Mouse (Mus musculus): ENCODE results near the gene Fam189b. TPM values are rescaled to one million over a fixed set of nuclear protein-coding genes. Genes with fewer than 3 reads are reported as not detected.
A peak's percentile ranks its signal among the peaks of the same experiment; 100 is the strongest.

Fam189b gene
- total RNA-seq, 4 experiments from 2014 or later = 19.2 to 22.6 (median 20.3) TPM

- no peak for DNase-seq (ENCODE audit: low spot score in 2 of 2)
These were observed 17.6 kb upstream of the Fam189b start for GRCm38 (mm10) chr3:89165268-89165870.

GRCm38 (mm10) chr3:89166945-89167344 is 16.0 kb upstream of the Fam189b start:
- DNase-seq (ENCODE audit: low spot score in 2 of 2) = no peak

GRCm38 (mm10) chr3:89174844-89175243 is 8.1 kb upstream of the Fam189b start:
- no peak for DNase-seq (ENCODE audit: low spot score in 2 of 2)

DNA sequence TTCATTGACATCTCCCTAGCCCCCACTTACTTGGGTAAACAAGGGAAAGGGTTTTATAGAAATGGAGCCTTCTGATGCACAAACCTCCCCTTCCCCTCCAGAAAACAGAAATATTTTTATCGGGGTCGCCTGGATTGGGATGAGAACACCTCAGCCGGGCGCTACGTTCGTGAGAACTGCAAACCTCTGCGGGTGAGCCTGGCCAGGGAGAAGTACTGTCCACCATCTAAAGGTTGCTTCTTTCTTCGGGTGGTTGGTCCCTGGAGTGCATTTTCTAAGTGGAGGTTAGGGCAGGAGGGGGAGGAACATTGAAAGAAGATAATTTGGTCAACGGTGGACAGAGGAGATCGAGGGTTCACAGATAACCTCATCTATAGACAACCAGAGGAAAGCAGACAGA is 7.4 kb upstream of the Fam189b start:
- DNase-seq (ENCODE audit: low spot score in 2 of 2) = no peak

DNA sequence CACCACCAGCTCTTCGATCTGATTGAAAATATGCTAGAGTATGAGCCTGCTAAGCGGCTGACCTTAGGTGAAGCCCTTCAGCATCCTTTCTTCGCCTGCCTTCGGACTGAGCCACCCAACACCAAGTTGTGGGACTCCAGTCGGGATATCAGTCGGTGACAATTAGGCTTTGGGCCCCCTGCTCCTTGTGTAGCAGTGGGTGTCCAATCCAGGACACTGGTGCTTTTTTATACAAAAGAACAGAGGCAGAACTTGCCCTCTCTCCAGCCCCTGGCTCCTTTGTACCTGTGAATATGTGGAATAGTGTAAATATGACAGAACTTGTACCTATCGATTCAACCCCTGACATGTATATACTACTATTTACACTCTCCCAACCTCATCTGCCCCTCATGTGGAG is 6.5 kb upstream of the Fam189b start:
- no peak for DNase-seq (ENCODE audit: low spot score in 2 of 2)

- peak; percentile 67 to 79 for DNase-seq (ENCODE audit: low spot score in 2 of 2)
These were observed 5.5 kb upstream of the Fam189b start, which contains the start of gene Scamp3 for GRCm38 (mm10) chr3:89177242-89178106. Scamp3 (plus strand) TSS chr3:89177473.

DNA sequence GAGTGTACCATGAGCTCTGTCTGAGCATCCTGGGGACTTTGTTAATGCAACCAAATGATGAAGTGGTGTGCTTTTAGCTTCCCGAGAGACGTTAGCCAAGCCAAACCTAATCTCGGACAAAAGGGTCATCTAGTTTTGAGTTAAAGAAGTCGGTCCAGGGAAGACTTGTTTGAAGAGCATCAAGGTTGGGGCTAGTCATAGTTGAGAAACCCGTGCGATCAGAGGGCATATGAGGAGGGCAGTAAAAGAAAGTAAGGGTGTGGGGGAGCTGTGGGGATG is 4.9 kb upstream of the Fam189b start:
- DNase-seq (ENCODE audit: low spot score in 2 of 2) = no peak

- DNase-seq (ENCODE audit: low spot score in 2 of 2) = no peak
These were observed 3.9 kb upstream of the Fam189b start for GRCm38 (mm10) chr3:89179056-89179455.

- no peak for DNase-seq (ENCODE audit: low spot score in 2 of 2)
These were observed 1.0 kb upstream of the Fam189b start for GRCm38 (mm10) chr3:89181749-89182500.

GRCm38 (mm10) chr3:89182531-89183057 is 349 bp upstream of the Fam189b start:
- DNase-seq (ENCODE audit: low spot score in 2 of 2) = no peak

GRCm38 (mm10) chr3:89183959-89184315 is 994 bp downstream of the Fam189b start:
- no peak for DNase-seq (ENCODE audit: low spot score in 2 of 2)

DNA sequence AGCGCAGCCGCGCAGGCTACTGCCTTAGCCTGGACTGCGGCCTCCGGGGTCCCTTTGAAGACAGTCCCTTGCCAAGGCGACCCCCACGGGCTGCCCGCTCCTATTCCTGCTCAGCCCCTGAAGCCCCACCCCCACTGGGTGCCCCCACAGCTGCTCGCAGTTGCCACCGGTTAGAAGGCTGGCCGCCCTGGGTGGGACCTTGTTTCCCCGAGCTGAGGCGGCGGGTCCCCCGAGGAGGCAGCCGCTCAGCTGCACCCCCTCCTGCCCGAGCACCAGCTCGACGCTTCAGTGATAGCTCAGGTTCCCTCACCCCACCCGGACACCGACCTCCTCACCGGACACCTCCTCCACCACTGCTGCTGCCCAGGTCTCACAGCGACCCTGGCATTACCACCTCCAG is 4.3 kb downstream of the Fam189b start:
- DNase-seq (ENCODE audit: low spot score in 2 of 2) = no peak

DNA sequence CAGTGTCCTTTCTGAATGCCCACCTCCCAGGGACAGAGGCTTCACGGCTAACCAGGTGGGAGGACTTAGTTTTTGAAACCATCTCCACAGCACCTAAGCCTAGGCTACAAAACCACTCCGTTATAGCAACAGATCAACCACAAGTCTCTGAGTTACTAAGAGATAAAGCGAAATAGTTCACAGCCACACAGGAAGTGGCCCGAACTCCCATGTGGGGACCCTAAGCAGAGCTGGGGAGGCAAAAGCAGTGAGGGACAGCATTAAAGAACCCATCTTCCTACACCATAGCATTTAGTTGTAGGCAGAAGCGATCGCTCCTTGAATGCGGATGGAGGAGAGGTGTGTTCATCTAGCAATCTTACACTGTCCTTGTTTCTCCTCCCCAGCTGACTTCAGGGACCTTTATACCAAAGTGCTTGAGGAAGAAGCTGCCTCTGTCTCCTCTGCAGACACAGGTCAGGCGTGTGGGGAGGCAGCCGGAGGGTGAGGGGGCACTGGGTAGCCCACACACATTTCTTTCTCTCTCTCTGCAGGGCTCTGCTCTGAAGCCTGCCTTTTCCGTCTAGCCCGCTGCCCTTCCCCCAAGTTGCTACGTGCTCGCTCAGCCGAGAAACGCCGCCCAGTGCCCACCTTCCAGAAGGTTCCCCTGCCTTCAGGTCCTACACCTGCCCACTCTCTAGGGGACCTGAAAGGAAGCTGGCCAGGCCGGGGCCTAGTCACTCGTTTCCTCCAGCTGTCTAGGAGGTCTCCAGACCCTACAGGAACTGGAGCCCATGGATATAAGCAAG is 4.9 kb downstream of the Fam189b start:
- DNase-seq (ENCODE audit: low spot score in 2 of 2) = no peak

GRCm38 (mm10) chr3:89188478-89188875 is 5.5 kb downstream of the Fam189b start:
- no peak for DNase-seq (ENCODE audit: low spot score in 2 of 2)

- DNase-seq (ENCODE audit: low spot score in 2 of 2) = no peak
These were observed 7.5 kb downstream of the Fam189b start for GRCm38 (mm10) chr3:89190436-89190835.

DNA sequence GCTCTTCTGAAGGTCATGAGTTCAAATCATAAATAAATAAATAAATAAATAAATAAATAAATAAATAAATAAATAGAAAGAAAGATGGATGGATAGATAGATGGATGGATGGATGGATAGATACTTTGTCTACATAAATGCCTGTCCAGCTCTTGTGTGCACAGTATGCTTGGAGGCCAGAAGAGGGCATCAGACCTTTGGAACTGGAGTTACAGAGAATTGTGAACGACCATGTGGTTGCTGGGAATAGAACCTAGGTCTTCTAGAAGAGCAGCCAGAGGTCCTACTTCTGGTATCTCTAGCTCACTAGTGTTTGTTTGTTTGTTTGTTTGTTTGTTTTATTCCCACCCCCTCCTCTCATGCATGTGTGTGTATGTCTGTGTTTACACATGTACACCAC is 10.4 kb downstream of the Fam189b start:
- DNase-seq (ENCODE audit: low spot score in 2 of 2) = no peak

- DNase-seq (ENCODE audit: low spot score in 2 of 2) = no peak
These were observed 10.9 kb downstream of the Fam189b start for GRCm38 (mm10) chr3:89193853-89194252.

DNA sequence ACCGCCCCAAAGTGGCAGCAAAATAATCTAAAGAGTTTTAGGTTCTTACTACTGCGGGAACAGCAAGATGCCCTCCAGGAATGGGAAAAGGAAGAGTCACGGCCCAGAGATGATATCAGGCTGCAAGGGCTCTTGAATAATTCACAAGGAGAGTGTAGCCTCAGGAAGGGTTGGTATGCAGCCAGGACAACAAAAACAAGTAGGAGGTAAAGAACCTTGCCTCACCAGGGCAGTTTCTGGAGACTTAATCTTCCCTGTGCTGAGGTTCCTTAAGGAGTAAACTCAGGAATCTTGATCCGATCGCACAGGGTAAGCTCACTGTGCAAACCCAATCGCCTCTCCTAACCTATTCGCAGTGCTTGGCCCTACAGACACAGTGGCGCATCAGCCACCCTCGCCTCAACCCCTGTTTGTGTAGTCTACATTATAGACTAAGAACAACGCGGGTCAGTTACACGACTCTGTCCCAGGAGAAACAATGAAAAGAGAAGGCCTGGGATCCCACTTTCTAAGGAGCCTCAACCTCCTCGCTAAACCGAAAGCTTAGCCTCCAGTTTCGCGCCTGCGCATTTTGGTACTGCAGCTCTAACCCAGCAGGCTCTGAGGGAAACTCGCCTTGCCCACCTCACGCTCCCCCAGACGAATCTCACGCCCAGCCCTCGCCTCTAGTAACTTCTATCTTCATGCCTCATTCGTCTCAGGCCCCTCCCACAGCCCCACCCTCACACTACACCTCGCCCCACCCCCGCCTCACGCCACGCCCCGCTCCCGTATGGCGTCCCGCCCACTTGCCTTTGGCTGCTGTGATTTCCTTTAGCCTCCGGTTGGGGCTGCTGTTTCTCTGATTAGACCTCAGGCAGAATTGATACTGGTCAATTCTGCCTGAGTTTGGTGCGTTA is 13.3 kb downstream of the Fam189b start:
- peak; percentile 73 to 81 for DNase-seq (ENCODE audit: low spot score in 2 of 2)

DNA sequence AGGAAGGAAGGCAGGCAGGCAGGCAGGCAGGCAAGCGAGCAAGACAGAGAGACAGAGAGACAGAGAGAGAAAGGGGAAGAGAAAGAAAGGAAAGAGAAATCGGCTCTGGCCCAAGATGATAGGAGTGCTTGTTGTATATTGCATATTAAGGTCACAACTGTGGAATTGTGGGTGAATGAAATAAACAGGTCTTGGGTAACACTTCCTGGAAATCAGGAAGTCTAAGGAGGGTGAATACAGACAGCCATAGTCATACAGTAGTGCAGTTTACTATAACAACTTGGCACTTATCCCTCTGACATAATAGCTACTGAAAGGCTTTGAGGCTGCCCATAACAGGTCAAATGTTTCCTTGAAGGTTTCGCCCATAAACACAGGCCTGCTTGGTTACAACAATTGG is 16.9 kb downstream of the Fam189b start:
- no peak for DNase-seq (ENCODE audit: low spot score in 2 of 2)

Data from gastrocnemius, adult 8-10 months (tissue).